Mouse (Mus musculus): ENCODE measurements around the gene Sypl. TPM values are rescaled to one million over a fixed set of nuclear protein-coding genes. Genes with fewer than 3 reads are reported as not detected.
"Not testable (repeated sequence)": the region's sequence is repeated elsewhere in the genome, so short reads cannot be mapped to it uniquely, and the experiment has no call there.

Gene Sypl
- polyA plus RNA-seq, 1 experiment = 33.1 TPM

DNA sequence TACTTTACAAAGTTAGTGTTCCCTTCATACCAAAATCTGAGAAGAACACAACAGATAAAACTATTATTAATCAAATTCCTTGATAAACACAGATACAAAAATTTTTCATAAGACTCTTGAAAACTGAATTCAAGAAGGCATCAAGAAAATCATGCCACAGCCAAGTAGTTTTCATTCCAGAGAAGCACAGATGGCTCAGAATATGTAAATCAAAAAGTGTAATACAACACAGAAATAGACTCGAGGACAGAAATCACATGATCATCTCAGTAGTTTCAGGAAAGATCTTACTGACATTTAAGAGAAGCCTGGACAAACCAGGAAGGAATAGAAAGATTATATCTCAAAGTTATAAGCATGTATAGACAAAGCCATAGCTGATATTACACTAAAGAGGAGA is 32.6 kb downstream of the Sypl start:
- no peak for TF ChIP-seq POLR2A (IDR thresholded peaks at IDR 0.05; ENCODE audit: low read depth, low read length)
- TF ChIP-seq CTCF (IDR thresholded peaks at IDR 0.05; ENCODE audit: extremely low read depth, insufficient read length, insufficient replicate concordance, low read depth, low read length) = no peak

DNA sequence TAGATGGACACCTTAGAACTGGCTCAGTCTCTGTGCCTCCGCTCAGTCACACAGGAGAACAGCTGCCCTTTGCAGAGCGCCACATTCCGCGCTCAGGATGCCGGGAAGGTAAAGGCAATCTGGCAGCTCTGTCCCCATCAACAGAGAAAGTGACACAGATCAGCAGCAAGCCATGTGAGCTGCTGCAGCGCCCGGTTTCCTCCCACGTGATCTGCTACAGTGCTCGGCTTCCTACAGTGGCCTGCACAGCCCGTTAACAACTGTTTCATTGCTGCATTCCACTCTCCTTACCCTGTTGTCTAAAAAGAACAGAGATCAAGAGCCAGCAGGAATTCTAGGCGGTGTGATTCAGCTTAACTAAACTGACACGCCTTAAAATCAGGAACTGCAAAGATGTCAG is 36.0 kb downstream of the Sypl start:
- no peak for TF ChIP-seq CTCF (IDR thresholded peaks at IDR 0.05; ENCODE audit: extremely low read depth, insufficient read length, insufficient replicate concordance, low read depth, low read length)
- Histone ChIP-seq H3K27me3 (ENCODE audit: control insufficient read depth, insufficient read depth, low read length) (no peaks in the 10 kb centered on the region), H3K27ac (ENCODE audit: insufficient read depth, low read depth, low read length) (no peak overlapping the region), H3K36me3 (ENCODE audit: control insufficient read depth, insufficient read depth, low read length) (no peaks in the 10 kb centered on the region), H3K4me3 (ENCODE audit: low read depth, low read length) (no peak overlapping the region), H3K4me1 (ENCODE audit: control insufficient read depth, insufficient read depth, insufficient read length, low read length) (peaks cover under 1% of the 10 kb centered on the region; the same call in 1 of the 2 replicates)
- 32% methylated on average over 12 of the region's 12 CpGs for WGBS

More for the DNA sequence above, 32.6 kb downstream of the Sypl start:
- Histone ChIP-seq H3K27me3 (ENCODE audit: control insufficient read depth, insufficient read depth, low read length) (no peaks in the 10 kb centered on the region), H3K4me1 (ENCODE audit: control insufficient read depth, insufficient read depth, insufficient read length, low read length) (no peaks in the 10 kb centered on the region), H3K27ac (ENCODE audit: insufficient read depth, low read depth, low read length) (no peak overlapping the region), H3K4me3 (ENCODE audit: low read depth, low read length) (no peak overlapping the region), H3K36me3 (ENCODE audit: control insufficient read depth, insufficient read depth, low read length) (no peaks in the 10 kb centered on the region)
- WGBS = 36% methylated on average over 1 of the region's 1 CpGs

DNA sequence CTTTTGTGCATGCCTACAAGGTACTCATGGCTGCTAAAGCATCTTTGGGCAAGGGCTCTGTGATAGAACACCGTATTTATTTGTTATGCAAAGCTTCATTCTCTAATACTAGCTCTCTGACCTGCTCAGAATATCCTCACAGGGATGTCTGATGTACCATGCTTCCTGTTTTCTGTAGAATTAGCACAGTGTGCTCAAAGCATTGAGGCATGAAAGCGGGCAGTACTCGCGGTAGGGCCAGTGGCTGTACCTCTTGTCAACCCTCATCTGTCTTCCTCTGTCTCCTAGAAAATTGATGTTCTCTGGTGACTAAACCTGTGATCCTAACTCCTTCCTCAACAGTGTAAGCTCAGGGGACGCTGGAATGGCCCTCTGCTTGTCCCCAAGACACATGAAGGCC is 40.4 kb downstream of the Sypl start:
- TF ChIP-seq POLR2A (IDR thresholded peaks at IDR 0.05; ENCODE audit: low read depth, low read length) = no peak
- no peak for TF ChIP-seq CTCF (IDR thresholded peaks at IDR 0.05; ENCODE audit: extremely low read depth, insufficient read length, insufficient replicate concordance, low read depth, low read length)
- Histone ChIP-seq H3K27me3 (ENCODE audit: control insufficient read depth, insufficient read depth, low read length) (no peaks in the 10 kb centered on the region), H3K27ac (ENCODE audit: insufficient read depth, low read depth, low read length) (no peak overlapping the region), H3K4me3 (ENCODE audit: low read depth, low read length) (no peak overlapping the region), H3K36me3 (ENCODE audit: control insufficient read depth, insufficient read depth, low read length) (no peaks in the 10 kb centered on the region), H3K4me1 (ENCODE audit: control insufficient read depth, insufficient read depth, insufficient read length, low read length) (peaks cover 4% of the 10 kb centered on the region; the same call in 1 of the 2 replicates)
- WGBS = 87% methylated on average over 5 of the region's 5 CpGs

DNA sequence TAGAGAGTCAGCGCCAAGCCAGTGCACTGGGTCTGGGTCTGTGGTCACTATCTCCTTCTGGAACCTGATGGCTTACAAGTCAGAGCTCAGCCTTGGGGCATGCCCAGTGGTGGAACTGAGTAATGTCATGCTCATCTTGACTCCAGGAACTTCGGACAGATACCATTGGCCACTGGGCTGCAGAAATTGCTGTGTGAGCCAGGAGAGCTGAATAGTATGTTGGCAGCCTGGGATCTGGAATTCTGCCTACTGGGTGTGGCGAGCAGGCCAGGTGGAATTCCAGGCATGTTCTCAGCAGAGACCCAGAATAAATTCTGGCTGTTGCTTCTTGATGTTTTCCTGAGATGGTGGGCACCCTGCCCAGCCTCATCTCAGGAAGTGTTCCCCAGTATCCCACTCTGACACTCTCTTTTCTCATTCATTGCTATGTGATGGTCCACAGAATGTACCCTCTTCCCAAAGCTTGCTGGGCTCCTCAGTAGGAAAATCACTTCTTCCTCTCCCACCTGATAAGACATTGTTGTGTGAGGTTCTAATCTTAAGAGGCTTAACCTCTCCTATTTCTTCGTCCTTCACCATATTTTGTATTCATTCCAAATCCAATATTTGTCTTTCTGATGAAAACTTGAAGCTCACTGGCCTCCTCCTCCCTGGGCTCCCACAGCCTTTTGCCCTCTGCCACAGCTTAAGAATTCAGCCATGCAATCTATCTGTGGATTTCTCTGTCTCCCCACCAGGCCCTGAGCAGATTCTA is 41.6 kb downstream of the Sypl start:
- Histone ChIP-seq H3K4me1 (ENCODE audit: control insufficient read depth, insufficient read depth, insufficient read length, low read length) (peaks cover 4% of the 10 kb centered on the region; the same call in 1 of the 2 replicates), H3K27ac (ENCODE audit: insufficient read depth, low read depth, low read length) (no peak overlapping the region), H3K4me3 (ENCODE audit: low read depth, low read length) (no peak overlapping the region), H3K27me3 (ENCODE audit: control insufficient read depth, insufficient read depth, low read length) (no peaks in the 10 kb centered on the region), H3K36me3 (ENCODE audit: control insufficient read depth, insufficient read depth, low read length) (no peaks in the 10 kb centered on the region)
- WGBS = 41% methylated on average over 4 of the region's 4 CpGs
- no peak for TF ChIP-seq CTCF (IDR thresholded peaks at IDR 0.05; ENCODE audit: extremely low read depth, insufficient read length, insufficient replicate concordance, low read depth, low read length)
- TF ChIP-seq POLR2A (IDR thresholded peaks at IDR 0.05; ENCODE audit: low read depth, low read length) = no peak

DNA sequence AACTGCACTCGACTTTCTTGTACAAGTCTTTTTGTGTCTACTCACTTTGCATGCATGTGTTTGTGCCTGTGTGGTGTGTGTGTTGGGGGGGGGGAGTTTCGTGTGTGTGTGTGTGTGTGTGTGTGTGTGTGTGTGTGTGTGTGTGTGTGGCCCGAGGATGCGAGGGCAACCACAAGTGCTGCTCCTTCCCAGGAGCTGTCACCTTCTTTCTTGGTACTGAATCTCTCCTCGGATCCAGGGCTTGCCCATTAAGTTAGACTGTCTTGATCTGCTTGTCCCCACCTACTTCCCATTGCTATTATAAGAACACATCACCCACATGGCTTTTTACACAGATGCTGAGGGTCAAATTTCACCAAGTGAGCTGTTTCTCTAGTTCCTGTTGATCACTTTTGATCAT is 45.1 kb downstream of the Sypl start:
- Histone ChIP-seq H3K36me3 (ENCODE audit: control insufficient read depth, insufficient read depth, low read length) (no peaks in the 10 kb centered on the region), H3K27me3 (ENCODE audit: control insufficient read depth, insufficient read depth, low read length) (no peaks in the 10 kb centered on the region), H3K27ac (ENCODE audit: insufficient read depth, low read depth, low read length) (no peak overlapping the region), H3K4me1 (ENCODE audit: control insufficient read depth, insufficient read depth, insufficient read length, low read length) (peaks cover 4% of the 10 kb centered on the region; the same call in 1 of the 2 replicates), H3K4me3 (ENCODE audit: low read depth, low read length) (no peak overlapping the region)
- TF ChIP-seq POLR2A (IDR thresholded peaks at IDR 0.05; ENCODE audit: low read depth, low read length) (no peak), CTCF (IDR thresholded peaks at IDR 0.05; ENCODE audit: extremely low read depth, insufficient read length, insufficient replicate concordance, low read depth, low read length) (no peak)
- WGBS = 46% methylated on average over 5 of the region's 5 CpGs

DNA sequence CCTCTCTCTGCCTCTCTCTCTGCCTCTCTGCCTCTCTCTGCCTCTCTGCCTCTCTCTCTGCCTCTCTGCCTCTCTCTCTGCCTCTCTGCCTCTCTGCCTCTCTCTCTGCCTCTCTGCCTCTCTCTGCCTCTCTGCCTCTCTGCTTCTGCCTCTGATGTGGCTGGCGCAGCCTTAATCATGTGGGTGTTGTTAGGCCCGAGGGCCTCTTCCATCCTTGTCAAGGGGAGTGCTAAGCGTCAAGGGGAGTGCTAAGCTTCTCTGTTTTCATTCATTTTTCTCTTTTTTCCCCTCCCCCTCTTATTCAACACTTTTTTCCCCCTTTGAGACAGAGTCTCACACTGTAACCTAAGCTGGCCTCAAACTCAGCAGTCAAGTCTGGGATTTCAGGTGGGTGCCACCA is 46.1 kb downstream of the Sypl start:
- 61% methylated on average over 3 of the region's 3 CpGs for WGBS
- H3K4me3 ChIP-seq (ENCODE audit: low read depth, low read length); H3K27ac ChIP-seq (ENCODE audit: insufficient read depth, low read depth, low read length); H3K36me3 ChIP-seq (ENCODE audit: control insufficient read depth, insufficient read depth, low read length); H3K27me3 ChIP-seq (ENCODE audit: control insufficient read depth, insufficient read depth, low read length); H3K4me1 ChIP-seq (ENCODE audit: control insufficient read depth, insufficient read depth, insufficient read length, low read length): not testable (repeated sequence)

DNA sequence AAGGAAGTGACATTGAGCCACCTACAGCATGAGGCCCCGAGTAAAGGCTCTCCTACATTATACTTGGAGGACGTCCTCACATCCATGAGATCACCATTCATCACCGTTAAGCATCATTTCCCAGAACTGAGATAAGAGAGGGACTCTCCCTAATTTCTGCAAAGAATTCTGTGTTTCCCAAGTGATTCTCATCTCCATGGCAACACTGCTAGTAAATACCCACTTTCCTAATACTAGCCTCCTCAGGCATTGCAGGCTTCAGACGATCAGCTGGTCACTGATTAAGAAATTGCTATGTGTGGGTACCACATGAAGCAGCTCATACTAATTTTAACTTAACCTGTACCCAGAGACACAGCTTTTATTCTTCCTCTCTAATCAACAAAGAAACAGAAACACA is 46.7 kb downstream of the Sypl start:
- H3K27me3 ChIP-seq (ENCODE audit: control insufficient read depth, insufficient read depth, low read length) = no peaks in the 10 kb centered on the region
- H3K27ac ChIP-seq (ENCODE audit: insufficient read depth, low read depth, low read length) = no peak overlapping the region
- no peak for TF ChIP-seq POLR2A (IDR thresholded peaks at IDR 0.05; ENCODE audit: low read depth, low read length)
- no peak for TF ChIP-seq CTCF (IDR thresholded peaks at IDR 0.05; ENCODE audit: extremely low read depth, insufficient read length, insufficient replicate concordance, low read depth, low read length)
- no peak overlapping the region for H3K4me3 ChIP-seq (ENCODE audit: low read depth, low read length)
- H3K4me1 ChIP-seq (ENCODE audit: control insufficient read depth, insufficient read depth, insufficient read length, low read length) = no peaks in the 10 kb centered on the region
- WGBS = 59% methylated on average over 4 of the region's 4 CpGs
- H3K36me3 ChIP-seq (ENCODE audit: control insufficient read depth, insufficient read depth, low read length) = no peaks in the 10 kb centered on the region
